Comparison of ENCODE assay signal across 8 mouse cellular contexts in the genomic region with DNA sequence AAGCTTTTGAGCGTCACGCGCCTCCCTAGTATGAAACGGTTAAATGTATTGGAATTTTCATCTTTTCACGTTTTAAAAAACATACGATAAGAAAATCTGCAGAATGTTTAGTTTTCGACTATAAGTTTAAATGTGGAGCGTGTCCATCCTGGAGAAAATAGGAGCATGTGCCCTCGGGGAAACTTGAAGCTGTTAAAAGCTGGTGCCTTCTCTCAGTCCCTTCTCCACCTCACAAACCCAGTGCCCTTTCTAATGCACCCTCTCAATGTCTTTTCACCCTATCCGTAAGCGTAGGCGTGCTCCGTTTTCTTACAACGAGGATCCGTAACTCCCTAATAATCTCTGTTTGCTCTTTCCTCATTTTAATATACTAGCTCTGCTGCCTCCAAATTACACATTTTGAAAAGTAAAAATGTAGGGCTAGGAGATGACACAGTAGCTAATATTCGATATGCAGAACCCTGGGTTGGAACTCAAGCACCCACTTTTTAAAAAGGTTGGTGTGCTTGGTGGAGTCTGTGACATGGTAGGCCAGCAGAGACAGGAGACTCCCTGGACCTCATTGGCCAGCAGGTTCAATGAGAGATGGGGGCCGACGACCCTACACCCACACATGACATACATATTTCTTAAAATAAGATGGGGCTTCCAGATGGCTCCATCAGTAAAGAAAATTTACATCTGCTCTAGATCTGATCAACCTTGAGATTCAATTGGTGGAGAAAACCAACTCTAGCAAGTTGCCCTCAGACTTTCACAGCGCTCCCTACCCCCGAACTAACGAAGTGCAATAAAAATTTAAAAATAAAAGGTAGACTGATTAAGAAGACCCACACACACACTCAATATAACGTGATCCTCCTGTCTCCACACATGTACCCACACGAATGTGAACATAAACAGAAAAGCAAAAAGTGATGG. TPM values are rescaled to one million over a fixed set of nuclear protein-coding genes. Genes with fewer than 3 reads are reported as not detected.
A peak's percentile ranks its signal among the peaks of the same experiment; 100 is the strongest.
DNase-seq lines count a peak whose midpoint lies in the region; ATAC-seq and TF ChIP-seq lines count a peak whose summit lies in the region.

No protein-coding gene starts in this region.

- no peaks in the 10 kb centered on the region for H3K9me3 ChIP-seq in hindbrain, embryonic 13.5 days
- no peaks in the 10 kb centered on the region for H3K9me3 ChIP-seq in midbrain, embryonic 10.5 days (replicated peaks)

- H3K27me3 ChIP-seq in spleen, adult 2 months (ENCODE audit: control insufficient read depth, insufficient read depth, low read length), result no peaks in the 10 kb centered on the region
- H3K27me3 ChIP-seq in hindbrain, embryonic 13.5 days, result no peaks in the 10 kb centered on the region
- no peaks in the 10 kb centered on the region for H3K27me3 ChIP-seq in midbrain, embryonic 10.5 days (ENCODE audit: low read depth, poor library complexity, severe bottlenecking)

- peaks cover 2% of the 10 kb centered on the region; the same call in 1 of the 2 replicates for H3K4me1 ChIP-seq in spleen, adult 2 months (ENCODE audit: control insufficient read depth, insufficient read depth, insufficient read length)
- H3K4me1 ChIP-seq in hindbrain, embryonic 13.5 days (replicated peaks), result peaks cover 13% of the 10 kb centered on the region
- H3K4me1 ChIP-seq in midbrain, embryonic 10.5 days, result peaks cover 14% of the 10 kb centered on the region

- WGBS in spleen, adult 2 months, result 20% methylated on average over 23 of the region's 23 CpGs
- 26% methylated on average over 23 of the region's 23 CpGs for WGBS in hindbrain, embryonic 13.5 days
- 29% methylated on average over 23 of the region's 23 CpGs for WGBS in midbrain, embryonic 10.5 days

- H3K36me3 ChIP-seq in spleen, adult 2 months (ENCODE audit: control insufficient read depth, insufficient read depth, low read length), result peaks cover 14% of the 10 kb centered on the region
- peaks cover 28% of the 10 kb centered on the region for H3K36me3 ChIP-seq in hindbrain, embryonic 13.5 days
- H3K36me3 ChIP-seq in midbrain, embryonic 10.5 days, result peaks cover 31% of the 10 kb centered on the region

- peak overlapping the region; percentile 64 for H3K4me2 ChIP-seq in hindbrain, embryonic 13.5 days

- DNase-seq in adrenal gland, postnatal 10 days, result peak; percentile 20
- no peak for DNase-seq in adrenal gland, postnatal 14 days
- DNase-seq in spleen, adult 2 months (ENCODE audit: low read depth in 1 of 2, low spot score in 2 of 2), result no peak
- DNase-seq in spleen, postnatal 14 days (ENCODE audit: low spot score in 2 of 2), result no peak
- no peak for DNase-seq in midbrain, embryonic 10.5 days (ENCODE audit: low spot score)
- DNase-seq in layer of hippocampus, adult 11-12 months (ENCODE audit: low spot score), result no peak
- DNase-seq in urinary bladder, adult 2 months (ENCODE audit: low spot score), result no peak

- H3K9ac ChIP-seq in hindbrain, embryonic 13.5 days, result peak overlapping the region; percentile 82

- peak overlapping the region; percentile 92 for H3K27ac ChIP-seq in spleen, adult 2 months (ENCODE audit: insufficient read depth, low read length)
- H3K27ac ChIP-seq in hindbrain, embryonic 13.5 days, result peak overlapping the region; percentile 87
- peak overlapping the region; percentile 92 for H3K27ac ChIP-seq in midbrain, embryonic 10.5 days (replicated peaks)

- TF ChIP-seq POLR2A in spleen, adult 2 months (IDR thresholded peaks at IDR 0.05; ENCODE audit: low read depth, low read length), result no peak

- peak; percentile 5; the same call in 1 of the 2 replicates for ATAC-seq in hindbrain, embryonic 13.5 days (ENCODE audit: low FRiP score)

- no peak for TF ChIP-seq CTCF in spleen, adult 2 months (IDR thresholded peaks at IDR 0.05; ENCODE audit: extremely low read depth, insufficient read depth, insufficient read length, insufficient replicate concordance)

- H3K4me3 ChIP-seq in spleen, adult 2 months (ENCODE audit: extremely low read depth, insufficient read depth, insufficient read length), result peak overlapping the region; percentile 66
- H3K4me3 ChIP-seq in hindbrain, embryonic 13.5 days, result peak overlapping the region; percentile 78
- peak overlapping the region; percentile 81 for H3K4me3 ChIP-seq in midbrain, embryonic 10.5 days

RNA-seq across cellular contexts. Expression of a gene that starts 0.9 kb away (rescaled TPM):
- total RNA-seq in adrenal gland, postnatal 10 days (2021), result 1,000 to 10,000 TPM in 1 of 2 experiments, 100 to 1,000 TPM in 1; 964 to 1,017 TPM
- 758 and 928 TPM in 2 replicates for total RNA-seq in adrenal gland, postnatal 14 days (2021)
- 89.4 and 94.7 TPM in 2 replicates for polyA plus RNA-seq in spleen, adult 2 months (2012; rRNA removed)
- polyA plus RNA-seq in hindbrain, embryonic 13.5 days (2015; fragmentation: Nextera tagmentation; extraction: Ambion mirVana), result 682 and 707 TPM in 2 replicates
- 887 and 1,041 TPM in 2 replicates for polyA plus RNA-seq in midbrain, embryonic 10.5 days (2016; fragmentation: Nextera tagmentation; extraction: Ambion mirVana)
- 1,401 and 1,405 TPM in 2 replicates for polyA plus RNA-seq in urinary bladder, adult 2 months (2012; rRNA removed)

RNA-seq across cellular contexts. Expression of a gene that starts 1.0 kb away (rescaled TPM):
- total RNA-seq in adrenal gland, postnatal 10 days (2021), result under 1 TPM in 1 of 2 experiments, not detected in 1; 0.42 TPM
- 0.26 and 0.30 TPM in 2 replicates for total RNA-seq in adrenal gland, postnatal 14 days (2021)
- not detected in 2 replicates for polyA plus RNA-seq in spleen, adult 2 months (2012; rRNA removed)
- polyA plus RNA-seq in hindbrain, embryonic 13.5 days (2015; fragmentation: Nextera tagmentation; extraction: Ambion mirVana), result 0.09 TPM in 1 of 2 replicates, not detected in the other
- polyA plus RNA-seq in midbrain, embryonic 10.5 days (2016; fragmentation: Nextera tagmentation; extraction: Ambion mirVana), result 0.12 and 0.47 TPM in 2 replicates
- 0.33 and 0.40 TPM in 2 replicates for polyA plus RNA-seq in urinary bladder, adult 2 months (2012; rRNA removed)

RNA-seq across cellular contexts. Expression of a gene that starts 22.6 kb away (rescaled TPM):
- 10 to 100 TPM; 56.5 to 67.2 TPM for total RNA-seq in adrenal gland, postnatal 10 days (2021)
- 54.4 and 57.0 TPM in 2 replicates for total RNA-seq in adrenal gland, postnatal 14 days (2021)
- polyA plus RNA-seq in spleen, adult 2 months (2012; rRNA removed), result 3.9 and 5.1 TPM in 2 replicates
- 54.5 and 59.4 TPM in 2 replicates for polyA plus RNA-seq in hindbrain, embryonic 13.5 days (2015; fragmentation: Nextera tagmentation; extraction: Ambion mirVana)
- polyA plus RNA-seq in midbrain, embryonic 10.5 days (2016; fragmentation: Nextera tagmentation; extraction: Ambion mirVana), result 46.6 and 56.7 TPM in 2 replicates
- 23.8 and 24.3 TPM in 2 replicates for polyA plus RNA-seq in urinary bladder, adult 2 months (2012; rRNA removed)

RNA-seq across cellular contexts. Expression of a gene that starts 33.9 kb away (rescaled TPM):
- total RNA-seq in adrenal gland, postnatal 10 days (2021), result 10 to 100 TPM; 18.5 to 21.3 TPM
- 22.1 and 23.1 TPM in 2 replicates for total RNA-seq in adrenal gland, postnatal 14 days (2021)
- polyA plus RNA-seq in spleen, adult 2 months (2012; rRNA removed), result 1.2 and 1.4 TPM in 2 replicates
- 13.7 and 15.8 TPM in 2 replicates for polyA plus RNA-seq in hindbrain, embryonic 13.5 days (2015; fragmentation: Nextera tagmentation; extraction: Ambion mirVana)
- polyA plus RNA-seq in midbrain, embryonic 10.5 days (2016; fragmentation: Nextera tagmentation; extraction: Ambion mirVana), result 19.6 and 19.8 TPM in 2 replicates
- 28.2 and 28.3 TPM in 2 replicates for polyA plus RNA-seq in urinary bladder, adult 2 months (2012; rRNA removed)
